Mouse (Mus musculus): ENCODE results near the gene Gbp9.
"Not testable (repeated sequence)": the region's sequence is repeated elsewhere in the genome, so short reads cannot be mapped to it uniquely, and the experiment has no call there.

Gbp9 gene

GRCm38 (mm10) chr5:105139409-105140088 is at the start of gene Gbp9, which contains the start of the genes Gbp8 and Gbp4:
Gene Gbp9, minus strand, starts transcription at chr5:105139539.
Gene Gbp8, minus strand, starts transcription at chr5:105139540.
Gene Gbp4, minus strand, starts transcription at chr5:105139586.
- DNase-seq = not testable (repeated sequence)

- no peak for DNase-seq
These were observed 42.1 kb upstream of the Gbp9 start for GRCm38 (mm10) chr5:105181446-105181845.

- no peak for DNase-seq
These were observed 17.2 kb upstream of the Gbp9 start for GRCm38 (mm10) chr5:105156582-105156981.

- DNase-seq = no peak
These were observed 14.7 kb upstream of the Gbp9 start for GRCm38 (mm10) chr5:105154049-105154448.

- not testable (repeated sequence) for DNase-seq
These were observed 8.7 kb upstream of the Gbp9 start for GRCm38 (mm10) chr5:105148062-105148461.

- DNase-seq = no peak
These were observed 7.1 kb upstream of the Gbp9 start for GRCm38 (mm10) chr5:105146447-105146846.

- not testable (repeated sequence) for DNase-seq
These were observed 6.4 kb upstream of the Gbp9 start for GRCm38 (mm10) chr5:105145731-105146130.

GRCm38 (mm10) chr5:105140089-105140810 is 911 bp upstream of the Gbp9 start:
- not testable (repeated sequence) for DNase-seq

GRCm38 (mm10) chr5:105138906-105139305 is 433 bp downstream of the Gbp9 start:
- DNase-seq = no peak

- DNase-seq = not testable (repeated sequence)
These were observed 2.5 kb downstream of the Gbp9 start for GRCm38 (mm10) chr5:105136706-105137304.

- not testable (repeated sequence) for DNase-seq
These were observed 17.6 kb downstream of the Gbp9 start for GRCm38 (mm10) chr5:105121731-105122130.

- no peak for DNase-seq
These were observed 23.6 kb downstream of the Gbp9 start for GRCm38 (mm10) chr5:105115740-105116139.

GRCm38 (mm10) chr5:105114696-105115095 is 24.6 kb downstream of the Gbp9 start:
- no peak for DNase-seq

GRCm38 (mm10) chr5:105113656-105114055 is 25.7 kb downstream of the Gbp9 start:
- no peak for DNase-seq

- not testable (repeated sequence) for DNase-seq
These were observed 29.0 kb downstream of the Gbp9 start for GRCm38 (mm10) chr5:105110271-105110852.

- not testable (repeated sequence) for DNase-seq
These were observed 29.6 kb downstream of the Gbp9 start for GRCm38 (mm10) chr5:105109775-105110174.

- DNase-seq = not testable (repeated sequence)
These were observed 33.6 kb downstream of the Gbp9 start for GRCm38 (mm10) chr5:105105689-105106088.

GRCm38 (mm10) chr5:105081900-105082299 is 57.4 kb downstream of the Gbp9 start:
- no peak for DNase-seq

- DNase-seq = not testable (repeated sequence)
These were observed 71.0 kb downstream of the Gbp9 start for GRCm38 (mm10) chr5:105068356-105068755.

GRCm38 (mm10) chr5:105064443-105064842 is 74.9 kb downstream of the Gbp9 start:
- DNase-seq = not testable (repeated sequence)

- no peak for DNase-seq
These were observed 76.0 kb downstream of the Gbp9 start for GRCm38 (mm10) chr5:105063321-105063720.

GRCm38 (mm10) chr5:105062403-105062802 is 76.9 kb downstream of the Gbp9 start:
- DNase-seq = not testable (repeated sequence)

- no peak for DNase-seq
These were observed 79.1 kb downstream of the Gbp9 start for GRCm38 (mm10) chr5:105060224-105060623.
